Mouse (Mus musculus): ENCODE measurements around the gene Fam126a.

Gene Fam126a

GRCm38 (mm10) chr5:24039423-24039822 lies 8.9 kb upstream of the Fam126a start:
- no peak for DNase-seq (ENCODE audit: low spot score)

GRCm38 (mm10) chr5:24038819-24039218 lies 8.3 kb upstream of the Fam126a start:
- no peak for DNase-seq (ENCODE audit: low spot score)

DNA sequence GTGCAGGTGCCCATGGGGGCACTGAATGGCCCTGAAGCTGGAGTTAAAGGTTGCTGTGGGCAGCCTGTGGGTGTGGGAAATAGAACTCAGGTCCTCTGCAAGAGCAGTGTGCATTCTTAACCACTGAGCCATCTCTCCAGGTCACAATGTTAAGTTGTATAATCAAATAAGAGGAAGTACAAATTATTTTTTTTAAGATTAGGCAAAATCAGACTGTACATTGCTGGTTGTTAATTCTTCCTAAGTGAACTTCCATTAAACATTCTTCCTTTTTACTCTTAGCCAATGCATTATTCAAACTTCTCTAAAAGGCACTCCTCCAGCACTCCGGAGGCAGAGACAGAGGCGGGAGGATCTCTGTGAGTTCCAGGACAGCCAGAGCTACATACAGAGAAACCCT lies 7.7 kb upstream of the Fam126a start:
- DNase-seq (ENCODE audit: low spot score), result no peak

GRCm38 (mm10) chr5:24036731-24037130 lies 6.2 kb upstream of the Fam126a start:
- no peak for DNase-seq (ENCODE audit: low spot score)

- DNase-seq (ENCODE audit: low spot score), result no peak
Measured at GRCm38 (mm10) chr5:24034970-24035369, 4.5 kb upstream of the Fam126a start.

GRCm38 (mm10) chr5:24034091-24034490 lies 3.6 kb upstream of the Fam126a start:
- no peak for DNase-seq (ENCODE audit: low spot score)

GRCm38 (mm10) chr5:24029946-24030578 lies 428 bp downstream of the Fam126a start:
- peak; percentile 19 for DNase-seq (ENCODE audit: low spot score)

- DNase-seq (ENCODE audit: low spot score), result peak; percentile 64
Measured at GRCm38 (mm10) chr5:24029331-24029771, 1.1 kb downstream of the Fam126a start.

GRCm38 (mm10) chr5:24024957-24025356 lies 5.5 kb downstream of the Fam126a start:
- DNase-seq (ENCODE audit: low spot score), result no peak

DNA sequence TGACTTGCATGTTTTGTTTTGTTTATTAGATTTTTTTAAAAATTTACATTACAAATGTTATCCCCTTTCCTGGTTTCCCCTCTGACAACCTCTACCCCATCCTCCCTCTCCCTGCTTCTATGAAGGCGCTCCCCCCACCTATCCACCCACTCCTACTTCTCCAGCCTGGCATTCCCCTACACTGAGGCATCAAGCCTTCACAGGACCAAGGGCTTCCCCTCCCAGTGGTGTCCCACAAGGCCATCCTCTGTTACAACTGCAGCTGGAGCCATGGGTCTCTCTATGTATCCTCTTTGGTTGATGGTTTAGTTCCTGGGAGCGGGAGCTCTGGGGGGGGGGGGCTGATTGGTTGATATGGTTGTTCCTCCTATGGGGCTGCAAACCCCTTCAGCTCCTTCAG lies 7.3 kb downstream of the Fam126a start:
- no peak for DNase-seq (ENCODE audit: low spot score)

- no peak for DNase-seq (ENCODE audit: low spot score)
Measured at GRCm38 (mm10) chr5:24021683-24022082, 8.8 kb downstream of the Fam126a start.

DNA sequence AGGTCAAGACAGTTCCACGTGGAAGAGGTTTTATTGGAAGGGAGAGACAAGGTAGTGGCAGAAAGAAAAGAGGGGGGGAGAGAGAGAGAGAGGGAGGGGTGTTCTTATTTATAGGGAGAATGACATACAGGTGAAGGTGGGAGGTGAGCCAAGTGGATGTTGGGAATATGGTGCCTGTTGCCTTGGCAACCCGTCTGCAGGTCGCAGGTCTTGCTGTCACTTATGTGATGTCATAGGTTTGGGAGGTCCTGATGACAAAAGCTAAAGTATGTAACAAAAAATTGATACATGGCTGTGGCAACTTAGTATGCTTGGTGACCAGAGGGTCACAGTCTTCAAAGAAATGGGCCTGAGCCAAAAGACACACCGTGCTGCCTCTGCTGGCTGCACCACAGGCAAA lies 10.1 kb downstream of the Fam126a start:
- no peak for DNase-seq (ENCODE audit: low spot score)

GRCm38 (mm10) chr5:24019341-24020185 lies 10.9 kb downstream of the Fam126a start:
- no peak for DNase-seq (ENCODE audit: low spot score)

- no peak for DNase-seq (ENCODE audit: low spot score)
Measured at GRCm38 (mm10) chr5:24018621-24019261, 11.7 kb downstream of the Fam126a start.

GRCm38 (mm10) chr5:24016912-24017311 lies 13.6 kb downstream of the Fam126a start:
- DNase-seq (ENCODE audit: low spot score), result no peak

GRCm38 (mm10) chr5:24013338-24014003 lies 17.0 kb downstream of the Fam126a start:
- DNase-seq (ENCODE audit: low spot score), result no peak

DNA sequence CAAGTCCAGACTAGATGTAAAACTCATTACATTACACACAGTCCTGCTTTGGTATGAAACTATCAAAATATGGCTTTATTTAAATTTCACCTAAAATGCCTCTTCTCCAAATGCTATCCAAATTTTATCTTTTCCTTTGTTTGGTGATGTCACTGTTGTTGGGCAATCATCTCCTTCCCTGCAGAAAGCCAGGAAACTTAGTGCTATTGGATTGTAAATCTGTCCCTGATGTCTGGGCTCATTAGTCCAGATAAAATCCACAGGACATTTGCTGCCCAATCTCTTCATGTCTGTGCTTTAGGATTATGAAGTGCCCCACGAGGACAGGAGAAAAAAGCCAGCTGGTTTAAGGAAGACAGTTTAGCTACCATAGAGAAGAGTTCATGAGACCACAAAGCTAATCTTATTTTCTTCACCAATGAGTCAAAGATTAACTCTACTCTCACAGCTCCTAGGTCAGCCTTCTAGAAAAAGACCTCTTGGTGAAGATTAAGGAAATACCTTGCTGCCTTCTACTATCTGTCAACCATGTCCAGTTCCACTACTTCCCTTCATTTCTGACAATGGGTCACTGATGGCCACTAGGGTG lies 31.3 kb downstream of the Fam126a start:
- DNase-seq (ENCODE audit: low spot score), result peak; percentile 25

GRCm38 (mm10) chr5:23995951-23996350 lies 34.5 kb downstream of the Fam126a start:
- DNase-seq (ENCODE audit: low spot score), result no peak

DNA sequence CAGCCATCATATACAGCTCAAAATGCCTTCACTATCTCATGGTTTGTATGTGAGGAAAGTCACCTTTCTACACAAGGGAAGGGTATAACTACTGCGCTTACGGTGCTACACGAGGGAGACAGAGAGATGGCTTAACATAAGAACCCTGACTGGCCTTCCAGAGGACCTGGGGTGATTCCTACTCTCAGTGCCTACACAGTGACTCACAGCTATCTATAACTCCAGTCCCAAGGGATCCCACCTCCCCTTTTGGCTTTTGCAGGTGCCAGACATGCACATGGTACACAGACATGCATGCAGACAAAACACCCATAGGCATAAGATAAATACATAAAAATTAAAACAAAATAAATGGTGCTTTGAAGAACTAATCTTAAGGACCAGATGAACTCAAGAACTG lies 35.6 kb downstream of the Fam126a start:
- no peak for DNase-seq (ENCODE audit: low spot score)

GRCm38 (mm10) chr5:23994231-23994630 lies 36.3 kb downstream of the Fam126a start:
- DNase-seq (ENCODE audit: low spot score), result no peak

GRCm38 (mm10) chr5:23993553-23993894 lies 37.0 kb downstream of the Fam126a start:
- DNase-seq (ENCODE audit: low spot score), result no peak

Data from MN1 (cell line).